Mouse (Mus musculus): Measurements from ENCODE around the gene Hes1.

DNA sequence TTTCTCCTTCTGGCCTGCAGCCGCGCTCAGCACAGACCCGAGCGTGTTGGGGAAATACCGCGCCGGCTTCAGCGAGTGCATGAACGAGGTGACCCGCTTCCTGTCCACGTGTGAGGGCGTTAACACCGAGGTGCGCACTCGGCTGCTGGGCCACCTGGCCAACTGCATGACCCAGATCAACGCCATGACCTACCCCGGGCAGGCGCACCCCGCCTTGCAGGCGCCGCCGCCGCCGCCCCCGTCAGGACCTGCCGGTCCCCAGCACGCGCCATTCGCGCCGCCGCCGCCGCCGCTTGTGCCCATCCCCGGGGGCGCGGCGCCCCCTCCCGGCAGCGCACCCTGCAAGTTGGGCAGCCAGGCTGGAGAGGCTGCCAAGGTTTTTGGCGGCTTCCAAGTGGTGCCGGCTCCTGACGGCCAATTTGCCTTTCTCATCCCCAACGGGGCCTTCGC lies 2.7 kb downstream of the Hes1 start:
- TF ChIP-seq CTCF (IDR thresholded peaks at IDR 0.05; ENCODE audit: insufficient read depth, low read depth, low read length) = peak; percentile 83
- no peak for TF ChIP-seq POLR2A (IDR thresholded peaks at IDR 0.05; ENCODE audit: insufficient read depth, low read depth, low read length)
